Mouse (Mus musculus) ES-Bruce4 (cell line): ENCODE measurements around the gene Cbx1.

Experiments used
- CTCF ChIP-seq: IDR thresholded peaks from one replicate; pipeline ENCODE4 v1.8.1; 2011; ENCODE audit warnings: low read depth, low read length
- POLR2A ChIP-seq: IDR thresholded peaks from one replicate; pipeline ENCODE4 v1.8.1; 2011; ENCODE audit warnings: low read length; ENCODE audit not compliant: insufficient read depth

DNA sequence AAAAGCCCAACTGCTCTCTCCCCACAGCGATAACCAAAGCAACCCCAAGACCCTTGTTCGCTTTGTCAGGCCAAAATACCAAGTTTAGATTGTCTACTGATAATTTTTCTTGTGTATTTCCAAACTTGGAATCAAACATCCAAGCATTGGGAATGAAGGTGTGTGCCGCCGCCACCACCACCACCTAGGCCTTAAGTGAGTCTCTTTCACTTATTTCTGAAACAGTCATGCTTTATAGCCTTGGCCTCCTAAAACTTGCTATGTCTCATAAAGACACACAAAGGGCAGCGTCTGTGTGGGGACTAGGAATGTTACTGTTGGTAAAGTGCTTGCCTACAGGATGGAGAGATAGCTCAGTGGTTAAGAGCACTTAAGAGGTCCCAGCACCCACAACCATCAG is 25.0 kb downstream of the Cbx1 start:
- TF ChIP-seq POLR2A (no peak), CTCF (no peak)
